Mouse (Mus musculus) limb, embryonic 11.5 days (tissue): ENCODE measurements around the gene Kcnn3. TPM values are rescaled to one million over a fixed set of nuclear protein-coding genes. Genes with fewer than 3 reads are reported as not detected.
A peak's percentile ranks its signal among the peaks of the same experiment; 100 is the strongest.

Experiments
- ATAC-seq: fragments of 200-750 bp; cut with Nextera tagmentation; 2 replicates; pipeline ENCODE4 v1.8.0; 2017; ENCODE audit warnings: low read depth; ENCODE audit not compliant: insufficient number of reproducible peaks, low FRiP score, low TSS enrichment
- DNase-seq: peaks from one replicate; pipeline ENCODE4 v3.0.0-alpha.2; 2015; ENCODE audit warnings: low spot score
- H3K27ac ChIP-seq: fragments of 300-500 bp; sonication (generic); replicated peaks from 2 replicates; pipeline ENCODE4 v1.5.1; 2014; ENCODE audit warnings: low read depth, mild to moderate bottlenecking, low read length
- H3K27me3 ChIP-seq: fragments of 300-500 bp; sonication (generic); 2 replicates; pipeline ENCODE4 v1.6.1; 2014; ENCODE audit warnings: mild to moderate bottlenecking, low read length, mixed read lengths; ENCODE audit not compliant: control insufficient read depth, insufficient read depth
- H3K36me3 ChIP-seq: fragments of 300-500 bp; sonication (generic); 2 replicates; pipeline ENCODE4 v1.6.1; 2014; ENCODE audit warnings: mild to moderate bottlenecking, low read length, moderate library complexity, mixed read lengths; ENCODE audit not compliant: control insufficient read depth, insufficient read depth
- H3K4me1 ChIP-seq: fragments of 300-500 bp; sonication (generic); 2 replicates; pipeline ENCODE4 v1.6.1; 2014; ENCODE audit warnings: low read length, mixed read lengths; ENCODE audit not compliant: control insufficient read depth, insufficient read depth
- H3K4me2 ChIP-seq: fragments of 300-500 bp; sonication (generic); 2 replicates; pipeline ENCODE4 v1.6.1; 2014; ENCODE audit warnings: low read depth, mild to moderate bottlenecking, moderate library complexity; ENCODE audit not compliant: severe bottlenecking
- H3K4me3 ChIP-seq: fragments of 300-500 bp; sonication (generic); 2 replicates; pipeline ENCODE4 v1.5.1; 2014; ENCODE audit warnings: low read depth, low read length
- H3K9ac ChIP-seq: fragments of 300-500 bp; sonication (generic); 2 replicates; pipeline ENCODE4 v1.6.1; 2014; ENCODE audit warnings: mild to moderate bottlenecking, low read length
- H3K9me3 ChIP-seq: fragments of 300-500 bp; sonication (generic); 2 replicates; pipeline ENCODE4 v1.6.1; 2016; ENCODE audit warnings: low read length; ENCODE audit not compliant: control insufficient read depth
- WGBS: fragments of 180-500 bp; shearing (Covaris S2); extraction: QIAGEN DNeasy Blood & Tissue Kit; methylation state at CpG from one replicate; pipeline ENCODE4 v1.1.7; 2014; 5-methylcytosine and 5-hydroxymethylcytosine counted together
- polyA plus RNA-seq: library from polyadenylated mRNA; unstranded; fragments of >200 nt; fragmentation: Nextera tagmentation; extraction: Ambion mirVana; gene quantifications from 2 replicates; pipeline ENCODE4 v1.2.1, GENCODE M21; 2014

Gene Kcnn3
- polyA plus RNA-seq, 1 experiment from 2014 or later = 1.1 TPM

GRCm38 (mm10) chr3:89502551-89502950, 17.4 kb upstream of the Kcnn3 start:
- 77% methylated on average over 7 of the region's 7 CpGs for WGBS
- Histone ChIP-seq H3K36me3 (no peaks in the 10 kb centered on the region), H3K9ac (no peak overlapping the region), H3K27me3 (no peaks in the 10 kb centered on the region), H3K27ac (no peak overlapping the region), H3K4me2 (no peak overlapping the region), H3K9me3 (no peaks in the 10 kb centered on the region), H3K4me1 (peaks cover 3% of the 10 kb centered on the region; the same call in 1 of the 2 replicates), H3K4me3 (no peak overlapping the region)
- no peak for ATAC-seq
- no peak for DNase-seq

- no peaks in the 10 kb centered on the region for H3K36me3 ChIP-seq
- DNase-seq = no peak
- WGBS = 26% methylated on average over 9 of the region's 9 CpGs
- peaks cover 15% of the 10 kb centered on the region for H3K4me1 ChIP-seq
- H3K4me3 ChIP-seq = no peak overlapping the region
- no peak overlapping the region for H3K4me2 ChIP-seq
- H3K9me3 ChIP-seq = no peaks in the 10 kb centered on the region
- no peak overlapping the region for H3K9ac ChIP-seq
- no peaks in the 10 kb centered on the region for H3K27me3 ChIP-seq
- no peak overlapping the region for H3K27ac ChIP-seq
- ATAC-seq = no peak
Measured at GRCm38 (mm10) chr3:89508041-89508440, 11.9 kb upstream of the Kcnn3 start.

- no peak overlapping the region for H3K27ac ChIP-seq
- H3K36me3 ChIP-seq = no peaks in the 10 kb centered on the region
- no peaks in the 10 kb centered on the region for H3K27me3 ChIP-seq
- H3K4me1 ChIP-seq = peaks cover 15% of the 10 kb centered on the region
- ATAC-seq (0 out of 2 replicates have a peak, but pooled peaks have one; percentile 47), DNase-seq (peak; percentile 67)
- peak overlapping the region; percentile 22; the same call in 1 of the 2 replicates for H3K4me2 ChIP-seq
- no peaks in the 10 kb centered on the region for H3K9me3 ChIP-seq
- 36% methylated on average over 4 of the region's 4 CpGs for WGBS
- peak overlapping the region; percentile 45 for H3K9ac ChIP-seq
- H3K4me3 ChIP-seq = no peak overlapping the region
Measured at GRCm38 (mm10) chr3:89510979-89511378, 9.0 kb upstream of the Kcnn3 start.

DNA sequence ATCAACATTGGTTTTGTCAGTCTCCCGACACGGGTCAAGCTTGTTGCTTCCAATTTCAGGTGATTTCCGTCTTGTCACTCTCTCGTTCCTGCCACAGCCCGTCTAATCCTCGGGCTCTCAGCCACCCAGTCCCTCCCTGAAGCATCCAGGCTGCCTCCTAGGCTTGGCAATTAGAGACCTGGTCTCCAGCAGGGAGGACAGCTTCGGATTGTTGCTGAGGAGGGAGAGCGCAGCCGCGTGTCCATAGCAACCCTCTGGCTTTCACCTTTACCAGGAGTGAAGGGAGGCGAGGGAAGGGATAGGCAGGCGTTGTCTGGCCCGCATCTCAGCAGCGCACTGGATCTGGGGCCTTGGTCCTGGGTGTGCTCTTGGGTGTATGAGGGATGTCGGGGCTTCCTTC, 8.6 kb upstream of the Kcnn3 start:
- H3K36me3 ChIP-seq = no peaks in the 10 kb centered on the region
- H3K27ac ChIP-seq = no peak overlapping the region
- H3K4me2 ChIP-seq = peak overlapping the region; percentile 22; the same call in 1 of the 2 replicates
- peak overlapping the region; percentile 45 for H3K9ac ChIP-seq
- peaks cover 15% of the 10 kb centered on the region for H3K4me1 ChIP-seq
- DNase-seq = no peak
- WGBS = 38% methylated on average over 15 of the region's 15 CpGs
- H3K27me3 ChIP-seq = no peaks in the 10 kb centered on the region
- peak; percentile 21; the same call in 1 of the 2 replicates for ATAC-seq
- H3K9me3 ChIP-seq = no peaks in the 10 kb centered on the region
- no peak overlapping the region for H3K4me3 ChIP-seq

GRCm38 (mm10) chr3:89512225-89512624, 7.7 kb upstream of the Kcnn3 start:
- H3K9me3 ChIP-seq = no peaks in the 10 kb centered on the region
- no peaks in the 10 kb centered on the region for H3K36me3 ChIP-seq
- DNase-seq (peak; percentile 48), ATAC-seq (no peak)
- no peak overlapping the region for H3K4me2 ChIP-seq
- H3K9ac ChIP-seq = no peak overlapping the region
- peaks cover 15% of the 10 kb centered on the region for H3K4me1 ChIP-seq
- 95% methylated on average over 2 of the region's 2 CpGs for WGBS
- H3K4me3 ChIP-seq = no peak overlapping the region
- no peak overlapping the region for H3K27ac ChIP-seq
- no peaks in the 10 kb centered on the region for H3K27me3 ChIP-seq

DNA sequence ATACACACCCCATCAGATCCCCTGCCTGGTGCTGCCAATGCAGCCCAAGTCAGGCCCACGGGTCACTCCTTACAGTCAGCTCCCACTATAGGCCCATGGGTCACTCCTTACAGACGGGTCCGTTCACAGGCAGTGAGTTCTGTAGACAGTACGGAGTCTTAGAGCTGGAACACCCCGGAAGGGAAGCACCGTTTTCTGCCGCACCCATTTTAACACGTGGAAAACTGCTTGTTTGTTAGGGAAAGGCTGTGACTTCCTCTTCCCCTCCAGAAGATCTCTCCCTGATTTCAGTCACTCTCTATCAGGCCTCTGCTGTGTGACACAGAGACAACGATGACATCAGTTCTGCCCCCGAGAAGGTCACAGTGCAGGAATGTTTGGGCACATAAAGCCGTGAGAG, 4.5 kb upstream of the Kcnn3 start:
- peaks cover 4% of the 10 kb centered on the region; the same call in 1 of the 2 replicates for H3K4me1 ChIP-seq
- H3K4me3 ChIP-seq = no peak overlapping the region
- 74% methylated on average over 11 of the region's 11 CpGs for WGBS
- no peak overlapping the region for H3K27ac ChIP-seq
- no peak overlapping the region for H3K9ac ChIP-seq
- peaks cover under 1% of the 10 kb centered on the region; the same call in 1 of the 2 replicates for H3K27me3 ChIP-seq
- no peak for ATAC-seq
- no peak overlapping the region for H3K4me2 ChIP-seq
- no peak for DNase-seq
- no peaks in the 10 kb centered on the region for H3K9me3 ChIP-seq
- no peaks in the 10 kb centered on the region for H3K36me3 ChIP-seq

- WGBS = 88% methylated on average over 5 of the region's 5 CpGs
Measured at GRCm38 (mm10) chr3:89516321-89516720, 3.6 kb upstream of the Kcnn3 start.

GRCm38 (mm10) chr3:89520618-89521502, 896 bp downstream of the Kcnn3 start:
- peaks cover 5% of the 10 kb centered on the region; the same call in 1 of the 2 replicates for H3K4me1 ChIP-seq
- H3K27me3 ChIP-seq = peaks cover 12% of the 10 kb centered on the region; the same call in 1 of the 2 replicates
- no peak for ATAC-seq
- H3K4me2 ChIP-seq = peak overlapping the region; percentile 77
- no peaks in the 10 kb centered on the region for H3K9me3 ChIP-seq
- H3K27ac ChIP-seq = no peak overlapping the region
- H3K36me3 ChIP-seq = no peaks in the 10 kb centered on the region
- peak overlapping the region; percentile 28 for H3K4me3 ChIP-seq
- no peak overlapping the region; the same call in 1 of the 2 replicates for H3K9ac ChIP-seq
- WGBS = 7% methylated on average over 25 of the region's 25 CpGs
- peak; percentile 32 for DNase-seq

More at GRCm38 (mm10) chr3:89516321-89516720, 3.6 kb upstream of the Kcnn3 start:
- H3K4me1 ChIP-seq = peaks cover 7% of the 10 kb centered on the region; the same call in 1 of the 2 replicates
- DNase-seq (no peak), ATAC-seq (no peak)
- no peak overlapping the region for H3K4me3 ChIP-seq
- H3K27ac ChIP-seq = no peak overlapping the region
- no peaks in the 10 kb centered on the region for H3K36me3 ChIP-seq
- no peaks in the 10 kb centered on the region for H3K9me3 ChIP-seq
- H3K4me2 ChIP-seq = no peak overlapping the region
- H3K27me3 ChIP-seq = peaks cover 4% of the 10 kb centered on the region; the same call in 1 of the 2 replicates
- H3K9ac ChIP-seq = no peak overlapping the region
